Mouse (Mus musculus): ENCODE results near the gene Tle4.

- TF ChIP-seq TAL1 (IDR thresholded peaks at IDR 0.05; ENCODE audit: low read length): no peak
- TF ChIP-seq GATA1 (IDR thresholded peaks at IDR 0.05; ENCODE audit: low read length): no peak
Measured at GRCm38 (mm10) chr19:14600841-14601240, 3.0 kb upstream of the Tle4 start.
